Mouse (Mus musculus) MEL (cell line): ENCODE results near the gene Slc7a11.

Source experiments
- CHD1 ChIP-seq: IDR thresholded peaks from 2 replicates; pipeline ENCODE4 v1.6.1; 2012; ENCODE audit warnings: low read depth, mild to moderate bottlenecking, inconsistent platforms, low read length, improper control_type of control experiment
- CTCF ChIP-seq, 3 experiments: IDR thresholded peaks in 2 of 3; conservative IDR thresholded peaks in 1 of 3; 2 replicates each; pipeline ENCODE4 v1.5.1; 2011 to 2012; ENCODE audit warnings: low read length in 3 of 3, low read depth in 2 of 3, mild to moderate bottlenecking in 2 of 3, improper control_type of control experiment in 1 of 3, inconsistent platforms in 1 of 3, mixed read lengths in 1 of 3, moderate library complexity in 1 of 3; ENCODE audit not compliant: control insufficient read depth in 1 of 3, insufficient read depth in 1 of 3, poor library complexity in 1 of 3, severe bottlenecking in 1 of 3
- ETS1 ChIP-seq: IDR thresholded peaks from 2 replicates; pipeline ENCODE4 v1.6.1; 2012; ENCODE audit warnings: low read depth, mild to moderate bottlenecking, inconsistent platforms, low read length, improper control_type of control experiment, moderate library complexity
- GABPA ChIP-seq: IDR thresholded peaks from 2 replicates; pipeline ENCODE4 v1.6.1; 2012; ENCODE audit warnings: low read depth, mild to moderate bottlenecking, inconsistent platforms, low read length, improper control_type of control experiment, moderate library complexity
- MAFK ChIP-seq: IDR thresholded peaks from 2 replicates; pipeline ENCODE4 v1.6.1; 2011; ENCODE audit warnings: low read depth, mild to moderate bottlenecking, low read length, improper control_type of control experiment, borderline replicate concordance
- MAZ ChIP-seq: IDR thresholded peaks from 2 replicates; pipeline ENCODE4 v1.6.1; 2012; ENCODE audit warnings: low read depth, mild to moderate bottlenecking, inconsistent platforms, low read length, improper control_type of control experiment
- MXI1 ChIP-seq: IDR thresholded peaks from 2 replicates; pipeline ENCODE4 v1.6.1; 2011; ENCODE audit warnings: mild to moderate bottlenecking, low read depth, low read length, improper control_type of control experiment
- POLR2A ChIP-seq, 2 experiments: IDR thresholded peaks; 2 replicates each; pipeline ENCODE4 v1.6.1; 2011 to 2012; ENCODE audit warnings: low read length in 2 of 2, mild to moderate bottlenecking in 2 of 2, control low read depth in 1 of 2, improper control_type of control experiment in 1 of 2, low read depth in 1 of 2, moderate library complexity in 1 of 2; ENCODE audit not compliant: control insufficient read depth in 1 of 2, insufficient read depth in 1 of 2, poor library complexity in 1 of 2
- TBP ChIP-seq: IDR thresholded peaks from 2 replicates; pipeline ENCODE4 v1.8.0; 2011; ENCODE audit warnings: low read depth, low read length, improper control_type of control experiment
- TCF12 ChIP-seq: IDR thresholded peaks from 2 replicates; pipeline ENCODE4 v1.6.1; 2014; ENCODE audit warnings: low read depth, mild to moderate bottlenecking, inconsistent platforms, low read length, improper control_type of control experiment, moderate library complexity
- USF2 ChIP-seq, 2 experiments: IDR thresholded peaks; 2 replicates each; pipeline ENCODE4 v1.6.1; 2011 to 2012; ENCODE audit warnings: improper control_type of control experiment in 2 of 2, low read length in 2 of 2, borderline replicate concordance in 1 of 2, inconsistent platforms in 1 of 2, low read depth in 1 of 2, mild to moderate bottlenecking in 1 of 2; ENCODE audit not compliant: insufficient read depth in 1 of 2

DNA sequence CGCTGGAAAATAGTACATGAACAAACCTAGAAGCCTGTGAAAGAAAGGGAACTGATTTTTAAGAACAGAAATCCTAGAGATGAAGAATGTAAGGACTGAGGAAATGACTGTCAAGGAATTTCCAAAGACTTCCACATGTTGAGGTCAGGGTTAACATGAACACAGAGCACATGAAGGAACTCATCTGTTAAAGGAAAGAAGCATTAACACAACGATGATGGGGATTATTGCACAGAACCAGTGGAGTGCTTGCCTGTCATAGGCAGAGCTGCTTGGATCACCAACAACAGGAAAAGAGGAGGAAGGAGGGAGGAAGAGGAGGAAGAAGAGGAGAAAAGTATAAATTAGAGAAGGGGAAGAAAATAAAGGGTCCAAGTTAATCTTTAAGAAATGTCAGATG, 223.0 kb downstream of the Slc7a11 start:
- no peak for TF ChIP-seq TBP
- no peak for TF ChIP-seq POLR2A (IDR thresholded peaks at IDR 0.05; ENCODE audit: control insufficient read depth in 1 of 2, insufficient read depth in 1 of 2, low read depth in 1 of 2, low read length in 2 of 2, poor library complexity in 1 of 2)
- no peak for TF ChIP-seq ETS1
- TF ChIP-seq CHD1 = no peak
- no peak for TF ChIP-seq CTCF (IDR thresholded peaks at IDR 0.05 in 2 of 3, conservative IDR thresholded peaks at IDR 0.05 in 1 of 3; ENCODE audit: control insufficient read depth in 1 of 3, insufficient read depth in 1 of 3, low read depth in 2 of 3, low read length in 3 of 3, poor library complexity in 1 of 3, severe bottlenecking in 1 of 3)
- TF ChIP-seq TCF12 = no peak
- TF ChIP-seq GABPA = no peak
- no peak for TF ChIP-seq MAFK
- TF ChIP-seq MXI1 = no peak
- TF ChIP-seq MAZ = no peak
- TF ChIP-seq USF2 (IDR thresholded peaks at IDR 0.05; ENCODE audit: borderline replicate concordance in 1 of 2, insufficient read depth in 1 of 2, low read depth in 1 of 2, low read length in 2 of 2) = no peak
